Comparison of ENCODE assay signal across 20 mouse cellular contexts in the genomic region with DNA sequence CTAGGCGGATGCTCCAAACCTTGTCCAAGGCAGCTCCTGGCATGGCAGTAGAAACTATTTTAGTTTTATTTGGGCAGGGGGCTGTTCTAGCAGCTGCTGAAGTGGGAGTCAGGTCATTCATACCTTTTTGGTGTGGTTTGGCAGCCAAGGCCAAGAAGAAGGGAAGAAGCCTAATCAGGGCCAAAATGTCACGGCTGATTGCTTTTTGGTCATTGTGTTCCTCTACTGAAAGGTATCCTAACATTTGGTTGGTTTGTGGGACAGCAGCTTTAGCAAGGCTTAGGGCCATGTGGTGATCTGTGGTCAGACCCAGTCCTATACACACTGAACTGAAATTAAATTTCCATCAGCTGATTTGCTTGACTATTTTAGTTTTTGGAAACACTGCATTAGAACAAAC. TPM values are rescaled to one million over a fixed set of nuclear protein-coding genes. Genes with fewer than 3 reads are reported as not detected.
"Had no signal": no experiment of that assay in that cellular context is flagged by ENCODE, and none has a peak within 500 bp of the region (broad histone marks: within the 10 kb centered on the region; RNA-seq: fewer than 3 reads in every experiment).

No protein-coding gene starts in this region.

- DNase-seq: lung, adult 18-20 months; lung, embryonic 14.5 days; lung, postnatal 10 days; lung, postnatal 4 days; midbrain, embryonic 14.5 days; retina, postnatal 1 day; right cerebral cortex, adult 18-20 months; right cerebral cortex, postnatal 25 days; right cerebral cortex, postnatal 4 days; spleen, adult 18-20 months; thymus, adult 18-20 months; thymus, postnatal 14 days; thymus, postnatal 36 days had no signal

- H3K9ac ChIP-seq: lung, embryonic 14.5 days; midbrain, embryonic 12.5 days; neural tube, embryonic 13.5 days; neural tube, embryonic 15.5 days had no signal

- H3K36me3 ChIP-seq: midbrain, embryonic 10.5 days; midbrain, embryonic 12.5 days; neural tube, embryonic 13.5 days; neural tube, embryonic 15.5 days had no signal

- H3K4me3 ChIP-seq: midbrain, embryonic 10.5 days; midbrain, embryonic 12.5 days; myocyte; neural tube, embryonic 13.5 days; neural tube, embryonic 15.5 days had no signal

- H3K4me2 ChIP-seq: lung, embryonic 14.5 days; midbrain, embryonic 12.5 days; neural tube, embryonic 13.5 days; neural tube, embryonic 15.5 days had no signal

- H3K27ac ChIP-seq: midbrain, embryonic 10.5 days; midbrain, embryonic 12.5 days; neural tube, embryonic 13.5 days; neural tube, embryonic 15.5 days had no signal

- ATAC-seq: midbrain, embryonic 16.5 days had no signal

- H3K4me1 ChIP-seq: midbrain, embryonic 12.5 days had no signal

- H3K27me3 ChIP-seq: midbrain, embryonic 12.5 days; neural tube, embryonic 13.5 days; neural tube, embryonic 15.5 days had no signal

- H3K9me3 ChIP-seq: midbrain, embryonic 10.5 days; midbrain, embryonic 12.5 days; neural tube, embryonic 13.5 days; neural tube, embryonic 15.5 days had no signal

RNA-seq across cellular contexts. Expression of gene Ptprk, which starts 6.6 kb away (rescaled TPM):
- total RNA-seq: megakaryocyte, adult 5-6 weeks had no signal
